Mouse (Mus musculus): ENCODE data around the gene Tmem135. TPM values are rescaled to one million over a fixed set of nuclear protein-coding genes. Genes with fewer than 3 reads are reported as not detected.

Tmem135 gene
- 51.8 and 80.7 TPM in 2 replicates for polyA plus RNA-seq (2012; rRNA removed)

GRCm38 (mm10) chr7:89404081-89404733, at the start of gene Tmem135, which contains the start of gene Fzd4:
Gene Tmem135, minus strand, starts transcription at chr7:89404222.
Gene Fzd4, plus strand, starts transcription at chr7:89404355.

Other genes starting within 250 kb of the Tmem135 start
- gene Fzd4, start 133 bp upstream of the Tmem135 start, polyA plus RNA-seq (2012; rRNA removed): 5.8 and 5.9 TPM in 2 replicates
- gene Prss23, start 123.0 kb upstream of the Tmem135 start, polyA plus RNA-seq (2012; rRNA removed): 48.2 and 62.3 TPM in 2 replicates
- 4.9 and 7.7 TPM in 2 replicates for gene Me3, start 228.2 kb upstream of the Tmem135 start, polyA plus RNA-seq (2012; rRNA removed)